Mouse (Mus musculus) left cerebral cortex, postnatal 10 days (tissue): ENCODE results near the gene Cast. TPM values are rescaled to one million over a fixed set of nuclear protein-coding genes. Genes with fewer than 3 reads are reported as not detected.
A peak's percentile ranks its signal among the peaks of the same experiment; 100 is the strongest.

Source experiments
- DNase-seq, 2 experiments: peaks; one replicate each; pipeline ENCODE4 v3.0.0; 2021 to 2022; ENCODE audit warnings: low spot score in 2 of 2, mixed read lengths in 1 of 2; ENCODE audit errors: extremely low spot score in 1 of 2
- intact Hi-C: fragments of 180-260 bp; cut with DNase I; formaldehyde crosslinking; loops from one replicate; pipeline ENCODE4 v1.15.1; 2025
- total RNA-seq, 2 experiments: library from RNA; stranded (reverse); gene quantifications; 2 replicates each; pipeline ENCODE4 v1.2.3; 2021

Gene Cast
- 1 to 10 TPM; 7.5 to 7.7 TPM for total RNA-seq

GRCm38 (mm10) chr13:74808152-74808929 is at the start of gene Cast:
TSS of gene Cast (minus strand) at chr13:74808810.
- intact Hi-C loops = no loop called here
- peak in 1 of 2 experiments; percentile 59 for DNase-seq

- DNase-seq = peak; percentile 56 to 65
- intact Hi-C loops = loop anchor here (1.0 to 10.0 kb wide), 2 partner anchors 215 to 510 kb away; partner anchors contain the start of gene Erap1
Measured at GRCm38 (mm10) chr13:74854338-74855047, 45.9 kb upstream of the Cast start.

- no peak for DNase-seq
- intact Hi-C loops = loop anchor here (10.0 kb wide), 1 partner anchor 506 kb away; no protein-coding TSS in a partner anchor
Measured at GRCm38 (mm10) chr13:74850823-74851222, 42.2 kb upstream of the Cast start.

- intact Hi-C loops = no loop called here
Measured at GRCm38 (mm10) chr13:74845886-74846285, 37.3 kb upstream of the Cast start.

GRCm38 (mm10) chr13:74834543-74834942 is 25.9 kb upstream of the Cast start:
- intact Hi-C loops = no loop called here

More at GRCm38 (mm10) chr13:74845886-74846285, 37.3 kb upstream of the Cast start:
- no peak for DNase-seq

GRCm38 (mm10) chr13:74822095-74822494 is 13.5 kb upstream of the Cast start:
- intact Hi-C loops = no loop called here
- no peak for DNase-seq

More at GRCm38 (mm10) chr13:74834543-74834942, 25.9 kb upstream of the Cast start:
- DNase-seq = no peak

GRCm38 (mm10) chr13:74815753-74816152 is 7.1 kb upstream of the Cast start:
- no peak for DNase-seq
- intact Hi-C loops = no loop called here

- intact Hi-C loops = no loop called here
- peak in 1 of 2 experiments; percentile 78 for DNase-seq
Measured at GRCm38 (mm10) chr13:74807446-74808151, 1.0 kb downstream of the Cast start.

- DNase-seq = no peak
- intact Hi-C loops = no loop called here
Measured at GRCm38 (mm10) chr13:74806934-74807333, 1.7 kb downstream of the Cast start.

- DNase-seq = no peak
- intact Hi-C loops = no loop called here
Measured at GRCm38 (mm10) chr13:74794435-74794834, 14.2 kb downstream of the Cast start.

GRCm38 (mm10) chr13:74787681-74788080 is 20.9 kb downstream of the Cast start:
- no peak for DNase-seq
- intact Hi-C loops = no loop called here

GRCm38 (mm10) chr13:74772151-74772550 is 36.5 kb downstream of the Cast start:
- DNase-seq = no peak
- intact Hi-C loops = no loop called here

- peak; percentile 35 to 91 for DNase-seq
- intact Hi-C loops = no loop called here
Measured at GRCm38 (mm10) chr13:74770480-74770879, 38.1 kb downstream of the Cast start.

GRCm38 (mm10) chr13:74769871-74770270 is 38.7 kb downstream of the Cast start:
- intact Hi-C loops = no loop called here
- DNase-seq = no peak

- intact Hi-C loops = no loop called here
- no peak for DNase-seq
Measured at GRCm38 (mm10) chr13:74767186-74767585, 41.4 kb downstream of the Cast start.

- no peak for DNase-seq
- intact Hi-C loops = no loop called here
Measured at GRCm38 (mm10) chr13:74762741-74763140, 45.9 kb downstream of the Cast start.

- intact Hi-C loops = no loop called here
Measured at GRCm38 (mm10) chr13:74759152-74759551, 49.5 kb downstream of the Cast start.

GRCm38 (mm10) chr13:74743219-74743618 is 65.4 kb downstream of the Cast start:
- no peak for DNase-seq
- intact Hi-C loops = no loop called here

More at GRCm38 (mm10) chr13:74759152-74759551, 49.5 kb downstream of the Cast start:
- DNase-seq = no peak

- DNase-seq = no peak
- intact Hi-C loops = no loop called here
Measured at GRCm38 (mm10) chr13:74736396-74736795, 72.2 kb downstream of the Cast start.
